Mouse (Mus musculus) left cerebral cortex, adult 11 months (tissue): ENCODE data around the gene Sos2.

Experiments
- DNase-seq: peaks from one replicate; pipeline ENCODE4 v3.0.0; 2022; ENCODE audit warnings: low spot score

The Sos2 gene

DNA sequence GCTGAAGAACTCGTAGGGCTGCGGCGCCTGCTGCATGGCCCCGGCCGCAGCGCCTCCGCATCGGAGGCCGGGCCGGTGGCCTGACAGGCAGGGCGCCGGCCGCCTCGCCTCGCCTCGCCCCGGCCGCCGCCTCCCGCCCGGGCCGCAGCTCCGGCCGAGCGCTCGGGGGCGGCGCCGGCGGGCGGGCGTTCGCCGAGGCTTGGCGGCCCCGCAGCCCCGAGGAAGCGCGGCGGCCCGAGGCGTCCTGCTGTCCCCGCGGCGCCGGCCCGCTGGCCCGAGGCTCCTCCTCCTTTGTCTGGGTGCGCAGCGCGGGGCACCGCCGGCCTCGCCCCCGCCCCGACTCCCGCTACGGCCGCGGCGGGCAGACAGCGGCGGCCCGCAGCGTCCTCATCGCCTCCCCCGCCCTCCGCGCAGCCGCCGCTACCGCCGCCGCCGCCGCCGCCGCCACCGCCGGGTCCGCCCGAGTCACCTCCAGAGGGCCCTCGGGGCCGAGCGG, at the start of gene Sos2:
Gene Sos2, minus strand, starts transcription at position 287 of the 496 bp plus-strand sequence.
- DNase-seq, result peak; percentile 19

DNA sequence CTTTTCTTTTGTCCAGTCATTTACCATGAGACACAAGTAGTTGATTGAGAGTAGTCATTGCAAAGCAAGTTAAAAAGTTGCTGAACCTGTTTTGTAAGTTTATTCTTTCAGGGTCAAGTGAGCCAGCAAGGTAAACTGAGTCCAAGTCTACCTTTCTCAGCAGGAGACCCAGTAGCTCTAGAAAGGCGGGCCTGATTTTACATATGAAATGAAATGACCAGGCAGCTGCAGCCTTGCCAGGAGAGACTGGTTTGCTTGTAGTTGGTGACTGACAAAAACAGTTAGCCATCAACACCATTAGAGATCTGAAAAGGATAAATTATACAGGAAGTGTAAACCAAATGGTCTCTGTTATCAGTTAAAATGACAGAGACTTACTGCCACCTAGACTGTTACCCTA, 48.7 kb upstream of the Sos2 start:
- no peak for DNase-seq

DNA sequence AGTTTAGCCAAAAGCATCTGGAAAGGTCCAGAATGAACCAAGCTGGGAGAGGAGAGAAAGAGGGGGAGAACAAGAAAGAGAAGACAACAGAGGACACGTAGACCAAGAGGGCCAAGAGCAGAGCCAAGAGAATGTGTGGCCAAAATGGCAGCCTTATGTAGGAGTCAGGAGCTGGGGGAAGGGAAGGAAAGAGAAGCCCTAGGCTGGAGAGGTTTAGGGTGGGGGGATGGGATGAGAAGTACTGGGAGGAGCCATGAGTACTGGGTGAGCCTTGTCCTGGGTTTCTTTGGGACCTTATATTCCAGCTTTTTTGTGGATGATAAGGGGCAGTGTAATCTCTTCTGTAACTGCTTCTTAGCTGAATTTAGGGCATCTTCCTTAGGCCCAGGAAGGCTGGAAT, 47.6 kb upstream of the Sos2 start:
- DNase-seq, result no peak

DNA sequence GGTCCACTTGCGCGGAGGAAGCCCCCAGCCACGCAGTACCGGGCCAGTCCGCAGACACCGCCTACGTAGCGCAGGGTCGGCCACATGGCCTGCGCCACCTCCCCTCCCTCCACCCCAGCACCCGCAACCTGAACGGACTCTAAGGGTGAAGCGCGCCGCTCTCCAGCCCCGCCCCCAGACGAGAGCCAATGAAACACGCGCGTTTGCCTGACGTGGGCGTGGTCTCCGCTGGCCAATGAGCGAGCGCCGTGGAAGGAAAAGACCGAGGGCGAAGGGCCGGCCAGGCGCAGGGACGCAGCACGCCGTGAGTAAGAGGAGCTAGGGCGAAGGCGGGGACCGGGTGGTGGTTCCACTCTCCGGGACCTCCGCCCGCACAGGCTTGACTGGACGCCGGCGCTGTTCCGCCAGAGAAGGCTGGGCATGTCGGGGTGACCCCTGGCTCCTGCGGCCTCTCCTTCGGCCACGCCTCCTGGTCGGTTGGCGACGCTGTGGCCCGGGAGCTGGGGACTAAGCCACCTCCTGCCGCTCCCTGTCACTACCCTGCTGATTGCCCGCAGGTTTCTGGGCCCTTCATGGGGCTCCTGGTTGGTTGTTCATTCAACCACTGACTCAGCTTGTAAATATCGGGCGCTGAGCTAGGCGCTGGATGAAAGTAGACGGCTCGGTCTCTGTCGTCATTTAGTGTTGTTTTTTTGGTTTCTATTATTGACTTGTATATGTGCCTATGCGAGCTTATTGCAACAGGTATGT, 43.2 kb upstream of the Sos2 start, which contains the start of the genes L2hgdh and Atp5s:
Gene L2hgdh, minus strand, starts transcription at position 163 of the 750 bp plus-strand sequence.
Gene Atp5s, plus strand, starts transcription at position 240 of the 750 bp plus-strand sequence.
- DNase-seq, result peak; percentile 91

DNA sequence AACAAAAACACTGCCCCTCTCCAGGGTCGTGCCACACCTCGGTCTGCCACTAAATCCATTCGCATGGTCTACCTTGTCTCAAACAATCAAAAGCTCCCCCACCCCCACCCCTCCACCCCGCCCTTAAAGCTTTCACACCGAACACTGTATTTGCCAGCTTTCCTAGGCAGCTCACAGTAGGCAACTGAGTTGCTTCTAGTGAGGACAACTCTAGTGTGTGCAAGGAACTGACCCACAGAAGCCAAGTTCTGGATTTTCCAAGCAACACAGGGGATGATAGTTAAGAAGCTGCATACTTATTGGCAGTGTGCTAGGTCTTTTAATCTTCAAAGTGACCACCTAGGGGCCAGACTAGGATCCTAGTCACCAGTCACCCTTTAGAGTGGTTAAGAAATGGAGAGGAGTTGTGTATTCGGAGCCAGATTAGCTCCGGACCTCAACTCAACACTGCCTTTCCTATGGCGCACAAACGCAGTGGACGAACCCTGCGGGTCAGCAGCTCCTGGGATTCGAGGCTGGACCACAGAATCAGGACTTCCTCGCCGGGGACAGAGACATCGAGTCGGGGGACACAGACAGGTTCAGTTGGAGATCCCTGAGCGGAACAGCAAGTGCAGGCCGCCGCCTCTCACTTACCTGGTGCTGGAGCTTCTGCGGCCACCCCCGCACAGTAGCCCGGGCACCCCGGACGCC, 42.5 kb upstream of the Sos2 start:
- DNase-seq, result no peak

DNA sequence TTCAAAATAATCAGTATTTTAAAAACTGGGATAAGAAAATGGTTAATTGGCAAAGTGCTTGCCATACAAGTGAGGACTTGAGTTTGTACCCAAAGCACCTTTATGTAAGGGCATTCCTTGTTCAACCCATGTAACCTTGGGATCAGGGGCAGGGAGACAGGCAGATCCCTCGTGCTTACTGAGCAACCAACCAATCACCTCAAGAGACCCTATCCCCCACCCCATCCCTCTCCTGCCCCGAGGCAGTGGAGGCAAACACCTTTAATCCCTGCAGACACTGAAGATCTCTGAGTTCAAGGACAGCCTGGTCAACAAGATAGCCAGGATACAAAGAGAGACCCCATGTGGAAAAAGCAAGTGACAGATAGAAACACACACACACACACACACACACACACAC, 41.7 kb upstream of the Sos2 start:
- no peak for DNase-seq

DNA sequence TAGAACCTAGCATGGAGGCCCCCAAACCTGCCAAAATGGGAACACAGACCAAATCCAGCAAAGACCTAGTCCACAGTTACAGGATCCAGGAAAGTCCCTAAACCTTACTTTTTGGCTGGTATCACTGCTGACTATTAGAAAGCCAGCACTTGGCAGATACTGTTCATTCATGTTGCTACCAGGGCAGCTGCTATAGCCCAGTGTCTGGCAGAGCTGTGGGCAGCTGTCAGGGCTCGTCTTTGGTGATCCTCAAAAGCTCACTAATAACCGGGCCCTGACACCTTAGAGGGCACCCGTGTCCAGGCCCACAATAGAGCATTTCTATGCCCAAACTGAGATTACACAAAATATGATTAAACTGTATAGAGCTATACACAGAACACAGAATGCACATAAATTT, 41.2 kb upstream of the Sos2 start:
- no peak for DNase-seq

DNA sequence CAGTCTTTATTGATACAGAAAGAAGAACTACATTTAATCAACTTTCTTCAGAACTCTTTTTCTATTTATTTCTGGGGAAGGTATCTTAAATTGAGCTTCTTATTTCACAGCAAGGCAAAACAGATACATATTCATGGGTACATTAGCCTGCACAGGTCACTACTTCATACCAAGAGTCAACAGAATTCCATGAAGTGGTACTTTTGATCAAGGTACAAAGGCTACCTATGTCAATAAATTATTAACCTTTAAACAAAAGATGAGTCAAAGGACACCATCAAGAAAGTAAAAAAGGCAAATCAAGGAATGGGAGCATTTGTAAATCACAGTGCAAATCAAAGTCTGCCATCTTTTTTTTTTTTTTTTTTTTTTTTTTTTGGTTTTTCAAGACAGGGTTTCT, 32.0 kb upstream of the Sos2 start:
- no peak for DNase-seq

DNA sequence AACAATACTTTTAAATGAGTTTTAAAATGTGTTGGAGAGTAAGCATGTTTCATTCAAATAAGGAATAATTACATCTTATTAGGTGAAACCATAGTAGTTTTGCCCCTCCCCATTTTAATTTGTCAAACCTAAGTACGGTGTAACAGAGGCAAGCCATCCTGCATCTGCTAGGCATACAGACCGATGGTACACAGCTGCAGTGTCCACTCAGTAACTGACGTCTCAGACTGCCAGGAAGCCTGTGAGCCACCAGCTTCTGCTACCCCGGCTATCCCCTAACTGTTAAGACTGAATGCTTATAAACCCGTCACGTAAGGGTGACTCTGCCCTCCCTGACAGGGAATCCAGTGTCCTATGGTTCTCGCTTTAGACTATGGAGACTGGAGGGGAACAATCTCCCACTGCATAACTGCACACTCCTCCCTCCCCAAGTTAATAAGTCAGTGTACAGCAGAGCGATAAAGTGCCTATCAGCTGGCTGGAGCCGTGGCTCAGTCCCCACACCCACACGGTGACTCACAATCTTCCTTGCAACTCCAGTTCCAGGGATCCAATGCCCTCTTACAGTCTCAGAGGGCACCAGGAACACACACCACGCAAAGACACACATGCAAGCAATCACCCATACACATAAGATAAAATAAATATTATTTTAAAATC, 23.3 kb upstream of the Sos2 start:
- no peak for DNase-seq

DNA sequence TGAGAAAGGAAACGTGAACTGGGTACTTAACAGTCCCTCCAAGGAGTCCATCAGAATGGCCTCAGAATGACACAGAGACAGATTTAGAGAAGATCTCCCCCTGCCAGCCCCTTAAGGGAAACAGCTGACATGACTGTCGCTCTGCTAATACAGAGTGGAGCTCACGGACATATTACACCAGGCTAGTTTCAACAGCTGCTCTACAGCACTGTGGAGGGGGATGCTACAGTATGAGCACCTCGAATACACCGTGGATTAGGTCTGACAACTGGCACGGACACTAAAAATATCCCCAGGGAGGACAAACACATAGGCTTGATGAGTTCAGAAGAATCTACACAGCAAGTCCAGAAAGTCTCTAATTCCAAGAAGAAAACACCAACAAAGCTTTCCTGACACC, 16.7 kb upstream of the Sos2 start:
- no peak for DNase-seq

DNA sequence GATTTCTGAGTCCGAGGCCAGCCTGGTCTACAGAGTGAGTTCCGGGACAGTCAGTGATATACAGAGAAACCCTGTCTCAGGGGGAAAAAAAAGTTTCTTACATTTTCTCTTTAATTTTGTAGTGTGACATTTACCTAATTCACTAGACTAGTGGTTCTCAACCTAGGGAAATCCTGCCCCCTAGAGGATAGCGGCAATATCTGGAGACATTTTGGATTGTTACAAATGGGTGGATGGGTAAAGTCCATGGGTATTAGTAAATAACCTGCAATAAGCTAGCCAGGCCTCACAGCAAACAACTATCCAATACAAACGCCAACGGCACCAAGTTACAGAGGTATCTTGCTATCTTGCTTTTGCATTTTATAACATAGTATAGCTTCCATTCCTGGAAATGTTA, 15.1 kb upstream of the Sos2 start:
- DNase-seq, result no peak

DNA sequence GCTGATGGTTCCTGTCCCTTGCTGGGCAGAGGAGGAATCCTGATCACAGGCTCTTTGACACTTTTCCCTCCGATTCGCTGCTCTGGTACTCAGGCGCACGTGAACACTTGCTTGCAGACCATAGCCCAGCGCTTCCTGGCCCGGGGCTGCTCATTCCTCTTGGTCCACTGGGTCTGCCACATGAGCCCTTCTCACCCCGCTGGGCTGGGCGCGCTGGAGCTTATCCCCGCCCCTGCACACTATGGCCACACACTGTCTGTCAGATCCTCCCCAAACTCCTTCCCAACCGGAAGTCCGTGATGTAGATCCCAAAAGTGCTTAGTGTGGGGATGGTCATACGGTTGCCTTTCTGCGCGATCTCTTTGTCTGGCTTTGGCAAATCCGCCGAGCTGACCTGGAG, 11.8 kb upstream of the Sos2 start:
- DNase-seq, result no peak

DNA sequence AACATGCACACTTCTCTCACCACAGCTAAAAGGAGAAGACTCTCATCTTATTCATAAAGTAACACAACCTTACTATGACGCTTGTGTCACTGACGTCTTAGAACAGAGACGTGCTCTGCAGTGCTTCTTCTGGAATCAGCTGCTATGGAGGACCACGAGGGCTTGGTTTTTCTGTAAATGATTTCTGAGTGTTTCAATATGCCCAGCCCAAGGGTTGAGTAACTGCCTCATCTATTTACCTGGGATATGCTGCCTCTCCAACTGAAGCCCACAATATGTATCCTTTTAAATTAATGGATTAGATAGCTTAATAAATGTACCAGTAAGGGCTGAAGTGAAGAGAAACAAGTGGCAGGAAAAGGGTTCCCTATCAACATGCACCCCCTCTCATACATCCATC, 9.1 kb upstream of the Sos2 start:
- DNase-seq, result no peak

DNA sequence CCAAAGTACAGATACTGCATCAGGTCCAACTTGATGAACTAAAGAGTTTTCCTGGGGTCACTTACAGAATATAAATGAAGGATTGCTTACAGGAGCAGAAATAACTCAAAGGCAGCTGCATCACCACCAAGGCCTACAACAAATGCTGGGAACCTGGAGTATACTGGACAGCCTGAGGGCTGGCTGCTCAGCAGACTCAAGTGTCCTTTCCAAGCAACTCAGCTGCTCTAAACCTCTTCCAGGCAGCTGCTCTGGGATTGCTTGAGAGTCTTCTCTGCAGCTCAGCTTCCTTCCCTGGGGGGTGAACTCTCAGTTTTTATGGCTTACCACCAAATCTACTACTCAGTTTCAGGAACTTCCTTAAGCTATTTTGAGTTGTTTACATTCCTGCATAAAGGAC, 7.4 kb upstream of the Sos2 start:
- no peak for DNase-seq

DNA sequence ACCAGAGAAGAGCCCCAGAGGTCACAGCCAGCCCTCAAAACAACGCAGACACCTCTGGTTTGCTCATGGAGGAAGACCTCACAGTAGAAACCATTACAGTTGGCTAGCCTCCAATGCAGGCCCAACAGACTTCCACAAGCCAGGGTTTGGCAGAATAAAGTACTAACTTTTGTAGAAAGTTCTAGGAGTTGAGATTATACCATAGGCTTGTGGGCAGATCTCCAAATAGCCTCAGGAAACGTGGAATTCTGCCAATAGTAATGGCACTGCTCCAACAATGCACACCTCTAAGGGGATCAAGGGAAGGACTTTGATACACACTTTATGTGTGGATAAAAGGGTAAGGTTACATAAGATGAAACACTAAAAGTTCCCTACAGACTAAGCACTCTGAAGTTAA, 6.7 kb upstream of the Sos2 start:
- DNase-seq, result no peak

DNA sequence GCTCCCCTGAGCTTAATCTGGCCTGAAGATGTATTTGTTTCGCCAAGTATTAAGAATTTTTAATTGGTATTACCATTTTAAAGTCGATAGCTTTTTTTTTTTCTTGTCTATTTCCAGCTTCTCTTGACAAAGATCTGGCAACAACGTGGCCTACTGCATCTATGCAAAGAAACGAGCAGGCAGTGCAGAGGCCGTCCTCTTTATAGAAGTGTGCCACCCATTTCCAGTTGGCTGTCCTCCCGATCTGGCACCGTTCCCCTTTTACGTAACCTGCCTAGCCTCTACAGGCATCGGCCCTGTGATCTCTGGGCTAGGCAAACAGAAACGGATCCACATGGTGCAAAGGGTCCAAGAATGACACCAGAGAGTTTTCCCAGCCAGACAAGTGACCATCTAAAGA, 1.9 kb upstream of the Sos2 start:
- peak; percentile 43 for DNase-seq

DNA sequence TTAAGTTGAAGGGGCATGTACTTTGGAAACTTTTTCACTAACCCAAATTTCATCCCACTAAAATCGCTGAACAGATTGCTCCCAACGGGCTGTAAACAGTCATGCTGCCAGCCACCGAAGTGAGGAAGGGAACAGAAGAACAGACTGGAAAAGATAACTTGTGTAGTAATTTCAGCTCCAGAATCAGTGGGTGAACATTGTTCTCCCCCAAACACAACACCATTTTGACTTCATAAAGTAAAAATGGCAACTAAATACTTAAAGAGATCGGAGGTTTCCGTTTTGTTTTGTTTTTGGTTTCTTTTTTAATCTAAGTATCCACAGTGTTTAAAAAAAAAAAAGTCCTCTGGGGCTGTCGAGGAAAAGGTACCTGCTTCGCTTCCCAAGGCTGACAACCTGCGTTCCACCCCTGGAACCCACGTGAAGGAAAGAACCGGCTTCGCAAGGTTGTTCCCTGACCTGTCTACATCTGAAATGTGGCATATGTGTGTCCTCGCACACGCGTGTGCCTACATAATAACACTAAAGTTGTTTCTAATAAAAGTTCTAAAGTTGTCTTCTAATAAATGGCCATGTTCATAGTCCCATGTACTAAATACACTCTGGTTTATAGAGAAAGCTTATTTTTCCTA, 1.3 kb upstream of the Sos2 start:
- no peak for DNase-seq

DNA sequence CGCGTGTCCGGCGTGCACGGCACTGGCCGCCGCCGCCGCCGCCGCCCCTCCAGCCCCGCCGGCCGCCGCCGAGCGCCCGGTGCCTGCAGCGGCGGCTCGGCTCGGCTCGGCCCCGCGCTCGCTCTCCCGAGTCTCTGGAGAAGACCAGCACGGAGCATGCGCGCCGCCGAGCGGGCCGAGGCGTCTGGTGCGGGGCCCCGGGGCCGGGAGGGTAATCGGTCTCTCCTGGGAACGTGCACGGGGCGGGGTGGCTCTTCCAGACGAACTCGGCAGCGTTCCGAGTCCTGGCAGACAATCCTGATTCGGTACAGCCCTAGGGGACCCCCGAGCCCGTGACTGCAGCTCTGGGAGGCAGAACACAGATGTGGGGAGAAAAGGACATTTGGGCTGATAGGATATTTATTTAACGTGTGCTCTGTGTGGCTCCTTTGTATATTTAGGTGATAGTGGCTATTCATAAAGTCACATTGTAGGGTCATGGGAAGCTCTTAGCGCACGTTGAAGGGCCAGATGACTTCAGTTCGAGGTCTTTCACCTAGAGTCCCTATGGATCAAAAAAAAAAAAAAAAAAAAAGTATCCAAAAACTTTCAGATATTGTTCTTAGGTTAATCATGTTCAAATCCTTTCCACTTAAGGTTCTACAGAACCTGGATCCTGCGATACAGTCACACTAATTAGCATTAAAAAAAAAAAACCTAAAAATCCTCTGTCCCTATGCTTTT, 574 bp upstream of the Sos2 start:
- DNase-seq, result peak; percentile 32

DNA sequence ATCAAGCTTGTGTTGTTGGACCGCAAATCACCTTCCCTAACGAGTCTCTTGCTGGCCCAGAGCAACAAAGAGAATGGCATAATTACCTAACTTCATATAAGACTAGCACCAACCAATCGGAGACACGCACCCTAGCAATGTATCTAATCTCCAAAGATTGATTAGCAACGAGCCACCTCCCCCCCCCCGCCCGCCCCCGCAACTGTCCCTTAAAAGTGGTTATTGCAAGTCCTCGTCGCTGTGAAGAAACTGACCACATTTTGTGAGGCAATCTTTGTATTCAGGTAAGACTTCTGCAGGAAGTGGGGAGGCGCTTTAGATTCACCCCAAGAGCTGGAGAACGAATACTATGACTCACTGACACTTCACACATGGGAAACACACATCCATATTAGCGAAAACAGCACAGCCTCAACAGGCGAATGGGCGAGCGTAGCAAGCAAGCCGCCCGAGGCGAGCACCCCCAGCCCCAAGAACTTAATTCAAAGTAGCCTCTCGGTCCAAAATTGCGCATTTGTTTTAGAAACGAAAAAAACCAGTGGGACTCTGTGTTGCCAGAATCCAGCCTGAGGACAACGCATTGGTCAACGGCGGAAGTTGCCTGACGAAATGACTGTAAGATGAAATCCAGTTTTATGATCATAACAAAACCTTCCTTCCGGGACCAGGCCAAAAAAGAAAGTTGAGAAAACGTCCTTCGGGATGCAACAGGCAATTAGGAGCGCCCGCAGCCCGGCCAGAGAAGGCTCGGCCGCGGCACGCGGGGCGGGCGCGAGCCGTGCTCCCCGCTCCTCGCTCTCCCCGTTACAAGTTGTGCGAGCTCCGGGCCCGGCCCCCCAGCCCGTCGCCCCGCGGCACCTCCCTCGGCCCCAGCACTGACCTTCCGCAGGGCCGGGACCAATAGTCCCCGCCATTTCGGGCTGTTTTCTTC, 752 bp downstream of the Sos2 start:
- DNase-seq, result no peak

DNA sequence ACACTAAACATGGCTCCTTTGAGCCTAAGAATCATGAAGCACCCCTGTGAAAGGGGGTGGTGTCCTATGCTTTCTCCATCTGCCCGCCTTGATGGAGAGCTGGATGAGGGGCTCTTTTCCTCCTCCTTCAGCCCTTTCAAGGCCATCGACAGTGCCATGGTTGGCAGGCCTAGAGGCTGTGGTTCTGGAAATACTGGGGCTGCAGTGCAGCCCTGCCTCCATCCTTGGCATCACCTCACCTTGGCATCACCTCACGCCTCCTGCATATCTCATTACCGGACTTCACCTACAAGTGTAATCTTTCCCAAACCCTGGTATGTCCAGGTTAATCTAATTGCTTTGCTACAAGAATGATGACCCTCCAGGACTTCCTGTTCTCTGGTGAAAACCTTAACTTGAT, 5.5 kb downstream of the Sos2 start:
- no peak for DNase-seq
